Mouse (Mus musculus): ENCODE measurements around the gene Cib3. TPM values are rescaled to one million over a fixed set of nuclear protein-coding genes. Genes with fewer than 3 reads are reported as not detected.

The Cib3 gene
- total and polyA plus RNA-seq, 3 experiments: not detected

DNA sequence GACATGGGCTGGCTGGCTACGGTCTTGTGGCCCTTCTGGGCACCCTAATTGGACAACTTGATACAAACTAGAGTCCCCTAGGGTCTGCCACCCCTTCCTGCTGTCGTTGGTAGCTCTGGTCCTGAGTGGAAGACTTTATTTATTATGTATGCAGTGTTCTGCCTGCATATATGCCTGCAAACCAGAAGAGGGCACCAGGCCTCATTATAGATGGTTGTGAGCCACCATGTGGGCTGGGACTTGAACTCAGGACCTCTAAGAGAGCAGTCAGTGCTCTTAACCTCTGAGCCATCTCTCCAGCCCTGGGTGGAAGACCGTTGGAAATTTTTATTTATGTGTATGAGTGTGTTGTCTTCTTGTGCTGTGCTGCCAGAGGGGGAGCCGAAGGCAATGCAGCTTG lies 8.1 kb upstream of the Cib3 start:
- TF ChIP-seq ZKSCAN1 (IDR thresholded peaks at IDR 0.05; ENCODE audit: borderline replicate concordance, low read depth, low read length) (no peak), SMC3 (IDR thresholded peaks at IDR 0.05; ENCODE audit: low read depth, low read length) (no peak), MXI1 (IDR thresholded peaks at IDR 0.05; ENCODE audit: low read depth, low read length) (0 out of 2 replicates have a peak, but pooled peaks have one; percentile 2), CTCF (conservative IDR thresholded peaks at IDR 0.05 in 1 of 2, IDR thresholded peaks at IDR 0.05 in 1 of 2; ENCODE audit: low read depth in 2 of 2, low read length in 2 of 2) (peak; percentile 11 to 41; a peak in 2 of 4 replicates), UBTF (IDR thresholded peaks at IDR 0.05; ENCODE audit: low read depth, low read length) (no peak), POLR2A (IDR thresholded peaks at IDR 0.05; ENCODE audit: low read depth, low read length) (no peak)
- no peak for DNase-seq (ENCODE audit: extremely low read depth)
- dilution Hi-C loops (cut with MboI; ENCODE audit: extremely low pct_ligation_motif_present, extremely low pct_unique_long_range_greater_than_20kb, low sequenced_read_pairs): no loop called here
- no peaks in the 10 kb centered on the region for H3K9me3 ChIP-seq (replicated peaks; ENCODE audit: low read length)
- H3K4me2 ChIP-seq (ENCODE audit: insufficient read depth, low read depth, poor library complexity, severe bottlenecking): peak overlapping the region; percentile 84
- H3K36me3 ChIP-seq (replicated peaks in 1 of 2; ENCODE audit: control insufficient read depth in 1 of 2, insufficient read depth in 1 of 2, low read length in 1 of 2): peaks cover 28 to 33% of the 10 kb centered on the region in 2 experiments
- H3K4me3 ChIP-seq (replicated peaks in 1 of 3; ENCODE audit: low read depth in 2 of 3, low read length in 2 of 3, poor library complexity in 1 of 3): peak overlapping the region; percentile 75 to 79 (median 76)
- peaks cover 16% of the 10 kb centered on the region for H3K79me2 ChIP-seq (replicated peaks; ENCODE audit: control insufficient read depth, extremely low read depth, insufficient read depth, poor library complexity, severe bottlenecking)
- in situ Hi-C loops (cut with MboI; ENCODE audit: low pct_ligation_motif_present, low pct_unique_long_range_greater_than_20kb, low sequenced_read_pairs): no loop called here
- H3K27me3 ChIP-seq (replicated peaks): no peaks in the 10 kb centered on the region
- H3K27ac ChIP-seq (ENCODE audit: insufficient read depth, low read depth): no peak overlapping the region
- H3K4me1 ChIP-seq (ENCODE audit: control insufficient read depth in 1 of 2, insufficient read depth in 2 of 2): peaks cover 3 to 27% of the 10 kb centered on the region in 2 experiments; a peak in 3 of 4 replicates
- peak overlapping the region; percentile 88; the same call in 1 of the 2 replicates for H3K9ac ChIP-seq (ENCODE audit: insufficient read depth, low read depth)

DNA sequence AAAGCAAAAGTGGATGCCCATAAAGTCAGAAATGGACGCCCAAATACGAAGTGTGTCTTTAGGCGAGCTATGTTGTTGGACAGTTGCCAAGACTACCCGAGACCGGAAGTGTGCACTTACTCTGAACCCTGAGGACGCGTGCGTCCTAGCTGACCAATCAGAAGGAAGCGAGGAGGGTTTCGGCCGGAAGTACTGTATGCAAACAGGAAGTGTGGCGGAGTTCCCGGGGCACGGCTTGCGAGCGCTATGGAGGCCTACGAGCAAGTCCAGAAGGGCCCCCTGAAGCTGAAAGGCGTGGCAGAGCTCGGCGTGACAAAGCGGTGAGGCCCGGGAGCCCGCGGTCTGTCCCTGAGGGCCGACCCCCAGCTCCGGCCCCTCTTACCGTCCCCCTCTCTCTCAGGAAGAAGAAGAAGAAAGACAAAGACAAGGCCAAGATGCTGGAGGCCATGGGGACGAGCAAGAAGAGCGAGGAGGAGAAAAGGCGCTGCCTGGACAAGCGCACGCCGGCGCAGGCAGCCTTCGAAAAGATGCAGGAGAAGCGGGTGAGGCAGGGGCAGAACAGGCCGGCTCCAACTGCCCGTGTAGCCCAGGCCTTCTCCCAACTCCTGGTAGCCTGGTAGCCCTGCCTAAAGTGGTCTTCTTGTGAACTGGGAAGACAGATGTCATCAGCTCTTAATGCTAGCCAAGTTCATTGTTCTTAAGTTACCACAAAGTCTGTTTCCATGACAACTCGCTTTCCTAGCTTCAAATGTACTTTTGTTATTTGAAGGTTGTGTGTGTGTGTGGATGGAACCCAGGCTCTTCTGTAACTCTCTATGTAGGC lies 7.1 kb upstream of the Cib3 start, which contains the start of gene Fam32a:
Fam32a (plus strand) TSS at position 190 of the 823 bp plus-strand sequence.
- no peaks in the 10 kb centered on the region for H3K27me3 ChIP-seq (replicated peaks)
- H3K4me2 ChIP-seq (ENCODE audit: insufficient read depth, low read depth, poor library complexity, severe bottlenecking): peak within 1 kb of the TSS; percentile 84
- peaks cover 16% of the 10 kb centered on the region for H3K79me2 ChIP-seq (replicated peaks; ENCODE audit: control insufficient read depth, extremely low read depth, insufficient read depth, poor library complexity, severe bottlenecking)
- DNase-seq (ENCODE audit: extremely low read depth): peak; percentile 99
- no peaks in the 10 kb centered on the region for H3K9me3 ChIP-seq (replicated peaks; ENCODE audit: low read length)
- TF ChIP-seq POLR2A (IDR thresholded peaks at IDR 0.05; ENCODE audit: low read depth, low read length) (peak; percentile 73), IRF4 (IDR thresholded peaks at IDR 0.05; ENCODE audit: low read depth, low read length) (peak; percentile 54; the same call in 1 of the 2 replicates), ZMIZ1 (IDR thresholded peaks at IDR 0.05; ENCODE audit: low read depth, low read length) (peak; percentile 55; the same call in 1 of the 2 replicates), ZC3H11A (IDR thresholded peaks at IDR 0.05; ENCODE audit: low read depth, low read length) (no peak), RAD21 (IDR thresholded peaks at IDR 0.05; ENCODE audit: low read depth, low read length) (no peak), BHLHE40 (IDR thresholded peaks at IDR 0.05; ENCODE audit: low read depth, low read length) (peak; percentile 88), MYC (IDR thresholded peaks at IDR 0.05; ENCODE audit: low read depth, low read length) (peak; percentile 79; the same call in 1 of the 2 replicates), MXI1 (IDR thresholded peaks at IDR 0.05; ENCODE audit: low read depth, low read length) (peak; percentile 83), ELF1 (IDR thresholded peaks at IDR 0.05; ENCODE audit: low read depth, low read length) (peak; percentile 99), SIN3A (IDR thresholded peaks at IDR 0.05; ENCODE audit: low read length) (peak; percentile 98), GABPA (IDR thresholded peaks at IDR 0.05; ENCODE audit: insufficient replicate concordance, low read depth, low read length) (no peak; the same call in 1 of the 2 replicates), MAX (IDR thresholded peaks at IDR 0.05; ENCODE audit: low read length) (peak; percentile 82; the same call in 1 of the 2 replicates), SMC3 (IDR thresholded peaks at IDR 0.05; ENCODE audit: low read depth, low read length) (no peak), PAX5 (IDR thresholded peaks at IDR 0.05; ENCODE audit: low read length) (no peak), KAT2A (IDR thresholded peaks at IDR 0.05; ENCODE audit: insufficient replicate concordance, low read length) (peak; percentile 74; the same call in 1 of the 2 replicates), TCF12 (IDR thresholded peaks at IDR 0.05; ENCODE audit: low read depth, low read length) (peak; percentile 71), NELFE (IDR thresholded peaks at IDR 0.05; ENCODE audit: low read depth, low read length) (peak; percentile 75), POLR2AphosphoS2 (IDR thresholded peaks at IDR 0.05; ENCODE audit: low read depth, low read length) (no peak), NRF1 (IDR thresholded peaks at IDR 0.05; ENCODE audit: low read depth, low read length) (peak; percentile 79), TBP (conservative IDR thresholded peaks at IDR 0.05; ENCODE audit: low read depth, low read length) (peak; percentile 61; the same call in 1 of the 2 replicates), CHD2 (IDR thresholded peaks at IDR 0.05; ENCODE audit: low read length) (peak; percentile 53; the same call in 1 of the 2 replicates), USF1 (IDR thresholded peaks at IDR 0.05; ENCODE audit: low read depth, low read length) (no peak), HCFC1 (IDR thresholded peaks at IDR 0.05; ENCODE audit: low read depth, low read length) (peak; percentile 86), MAFK (IDR thresholded peaks at IDR 0.05; ENCODE audit: insufficient replicate concordance, low read length) (no peak)
- dilution Hi-C loops (cut with MboI; ENCODE audit: extremely low pct_ligation_motif_present, extremely low pct_unique_long_range_greater_than_20kb, low sequenced_read_pairs) (no loop called here), in situ Hi-C loops (cut with MboI; ENCODE audit: low pct_ligation_motif_present, low pct_unique_long_range_greater_than_20kb, low sequenced_read_pairs) (loop anchor here (5.0 kb wide), 1 partner anchor 42 kb away; no protein-coding TSS in a partner anchor)
- peak within 1 kb of the TSS; percentile 43 for H3K27ac ChIP-seq (ENCODE audit: insufficient read depth, low read depth)
- H3K9ac ChIP-seq (ENCODE audit: insufficient read depth, low read depth): peak within 1 kb of the TSS; percentile 88
- H3K4me1 ChIP-seq (ENCODE audit: control insufficient read depth in 1 of 2, insufficient read depth in 2 of 2): peaks cover 3 to 37% of the 10 kb centered on the region in 2 experiments; a peak in 3 of 4 replicates
- peaks cover 28 to 33% of the 10 kb centered on the region in 2 experiments for H3K36me3 ChIP-seq (replicated peaks in 1 of 2; ENCODE audit: control insufficient read depth in 1 of 2, insufficient read depth in 1 of 2, low read length in 1 of 2)
- H3K4me3 ChIP-seq (replicated peaks in 1 of 3; ENCODE audit: low read depth in 2 of 3, low read length in 2 of 3, poor library complexity in 1 of 3): peak within 1 kb of the TSS; percentile 75 to 79 (median 76)

Data from CH12.LX (cell line).